Mouse (Mus musculus) MEL (cell line): Measurements from ENCODE around the gene Zfp36l1.

Experiments used
- CTCF ChIP-seq, 3 experiments: IDR thresholded peaks in 2 of 3; conservative IDR thresholded peaks in 1 of 3; 2 replicates each; pipeline ENCODE4 v1.5.1; 2011 to 2012; ENCODE audit warnings: low read length in 3 of 3, low read depth in 2 of 3, mild to moderate bottlenecking in 2 of 3, improper control_type of control experiment in 1 of 3, inconsistent platforms in 1 of 3, mixed read lengths in 1 of 3, moderate library complexity in 1 of 3; ENCODE audit not compliant: control insufficient read depth in 1 of 3, insufficient read depth in 1 of 3, poor library complexity in 1 of 3, severe bottlenecking in 1 of 3
- GATA1 ChIP-seq: IDR thresholded peaks from 2 replicates; pipeline ENCODE4 v1.6.1; 2011; ENCODE audit warnings: low read depth, low read length, improper control_type of control experiment
- MAX ChIP-seq: IDR thresholded peaks from 2 replicates; pipeline ENCODE4 v1.6.1; 2011; ENCODE audit warnings: low read length, improper control_type of control experiment
- RAD21 ChIP-seq: IDR thresholded peaks from 2 replicates; pipeline ENCODE4 v1.6.1; 2011; ENCODE audit warnings: mild to moderate bottlenecking, low read depth, low read length, improper control_type of control experiment

- TF ChIP-seq RAD21, result no peak
- TF ChIP-seq MAX, result peak; percentile 84
- no peak for TF ChIP-seq CTCF (IDR thresholded peaks at IDR 0.05 in 2 of 3, conservative IDR thresholded peaks at IDR 0.05 in 1 of 3; ENCODE audit: control insufficient read depth in 1 of 3, insufficient read depth in 1 of 3, low read depth in 2 of 3, low read length in 3 of 3, poor library complexity in 1 of 3, severe bottlenecking in 1 of 3)
- TF ChIP-seq GATA1, result no peak
Observed at GRCm38 (mm10) chr12:80150624-80151023, 37.8 kb upstream of the Zfp36l1 start.
